8 mouse cellular contexts compared by ENCODE assay signal in genomic region chr12:86078176-86078552, GRCm38 (mm10). TPM values are rescaled to one million over a fixed set of nuclear protein-coding genes. Genes with fewer than 3 reads are reported as not detected.
DNase-seq lines count a peak whose midpoint lies in the region; ATAC-seq and TF ChIP-seq lines count a peak whose summit lies in the region.

No protein-coding gene starts in this region.

- DNase-seq in embryo, embryonic 9.5 days (ENCODE audit: extremely low spot score): peak; percentile 22
- no peak for DNase-seq in embryo, embryonic 11 days
- no peak for DNase-seq in neural tube, embryonic 11.5 days (ENCODE audit: low spot score)
- no peak for DNase-seq in neural tube, embryonic 10.5 days (ENCODE audit: extremely low spot score, low spot score)
- no peak for DNase-seq in stomach, postnatal 0 days (ENCODE audit: low spot score)
- no peak for DNase-seq in urinary bladder, adult 18-20 months (ENCODE audit: low spot score in 2 of 2)
- no peak for DNase-seq in kidney, adult 9 months

- H3K4me2 ChIP-seq in neural tube, embryonic 11.5 days (ENCODE audit: low read depth): peak overlapping the region; percentile 46
- H3K4me2 ChIP-seq in limb, embryonic 15.5 days: peak overlapping the region; percentile 80
- H3K4me2 ChIP-seq in stomach, postnatal 0 days (replicated peaks; ENCODE audit: low read depth): peak overlapping the region; percentile 93

- peak overlapping the region; percentile 49 for H3K9ac ChIP-seq in neural tube, embryonic 11.5 days (ENCODE audit: low read length)
- H3K9ac ChIP-seq in limb, embryonic 15.5 days: peak overlapping the region; percentile 58
- peak overlapping the region; percentile 58 for H3K9ac ChIP-seq in stomach, postnatal 0 days (ENCODE audit: low read length)

- H3K9me3 ChIP-seq in neural tube, embryonic 11.5 days (ENCODE audit: control insufficient read depth, low read length): no peaks in the 10 kb centered on the region
- H3K9me3 ChIP-seq in limb, embryonic 15.5 days: no peaks in the 10 kb centered on the region
- H3K9me3 ChIP-seq in stomach, postnatal 0 days (ENCODE audit: control insufficient read depth, low read length): no peaks in the 10 kb centered on the region

- peak overlapping the region; percentile 32 for H3K4me3 ChIP-seq in neural tube, embryonic 11.5 days (ENCODE audit: low read depth, low read length)
- peak overlapping the region; percentile 57 for H3K4me3 ChIP-seq in limb, embryonic 15.5 days
- peak overlapping the region; percentile 54 for H3K4me3 ChIP-seq in stomach, postnatal 0 days (ENCODE audit: low read depth, low read length)

- peaks cover 10% of the 10 kb centered on the region for H3K4me1 ChIP-seq in neural tube, embryonic 11.5 days (ENCODE audit: control insufficient read depth, insufficient read depth, low read length)
- peaks cover 45% of the 10 kb centered on the region for H3K4me1 ChIP-seq in limb, embryonic 15.5 days
- H3K4me1 ChIP-seq in stomach, postnatal 0 days (replicated peaks; ENCODE audit: control insufficient read depth, insufficient read depth): no peaks in the 10 kb centered on the region; the same call in 1 of the 2 replicates

- TF ChIP-seq CTCF in stomach, postnatal 0 days (IDR thresholded peaks at IDR 0.05; ENCODE audit: low read depth): no peak

- 0 out of 2 replicates have a peak overlapping the region, but pooled peaks have one; percentile 58 for H3K27ac ChIP-seq in neural tube, embryonic 11.5 days (ENCODE audit: low read depth, low read length)
- peak overlapping the region; percentile 100 for H3K27ac ChIP-seq in limb, embryonic 15.5 days
- H3K27ac ChIP-seq in stomach, postnatal 0 days (replicated peaks): peak overlapping the region; percentile 93

- no peaks in the 10 kb centered on the region for H3K27me3 ChIP-seq in neural tube, embryonic 11.5 days (ENCODE audit: control insufficient read depth, insufficient read depth, low read length)
- H3K27me3 ChIP-seq in limb, embryonic 15.5 days: no peaks in the 10 kb centered on the region
- H3K27me3 ChIP-seq in stomach, postnatal 0 days (ENCODE audit: control insufficient read depth, insufficient read depth, low read length): no peaks in the 10 kb centered on the region

- TF ChIP-seq EP300 in stomach, postnatal 0 days (optimal IDR thresholded peaks at IDR 0.05): no peak

- WGBS in neural tube, embryonic 11.5 days: 15% methylated on average over 9 of the region's 9 CpGs
- 5% methylated on average over 9 of the region's 9 CpGs for WGBS in limb, embryonic 15.5 days
- WGBS in stomach, postnatal 0 days: 14% methylated on average over 9 of the region's 9 CpGs

- ATAC-seq in neural tube, embryonic 11.5 days (ENCODE audit: insufficient read depth, low FRiP score, low TSS enrichment): no peak; the same call in 1 of the 2 replicates
- no peak for ATAC-seq in limb, embryonic 15.5 days (ENCODE audit: insufficient number of reproducible peaks, low FRiP score, low TSS enrichment, low read depth)
- no peak for ATAC-seq in stomach, postnatal 0 days (ENCODE audit: low FRiP score, low TSS enrichment)

- no peaks in the 10 kb centered on the region for H3K36me3 ChIP-seq in neural tube, embryonic 11.5 days (ENCODE audit: control insufficient read depth, insufficient read depth, low read length)
- H3K36me3 ChIP-seq in limb, embryonic 15.5 days: peaks cover 10% of the 10 kb centered on the region
- H3K36me3 ChIP-seq in stomach, postnatal 0 days (ENCODE audit: control insufficient read depth, insufficient read depth, low read length): no peaks in the 10 kb centered on the region

RNA-seq across cellular contexts. Expression of gene Tgfb3, which starts 0.7 kb away (rescaled TPM):
- 10.1 and 11.6 TPM in 2 replicates for polyA plus RNA-seq in neural tube, embryonic 11.5 days (2014; fragmentation: Nextera tagmentation; extraction: Ambion mirVana)
- polyA plus RNA-seq in limb, embryonic 15.5 days (2015; fragmentation: Nextera tagmentation; extraction: Ambion mirVana): 102 and 104 TPM in 2 replicates
- 9.4 and 9.5 TPM in 2 replicates for polyA plus RNA-seq in stomach, postnatal 0 days (2015; fragmentation: Nextera tagmentation; extraction: Ambion mirVana)

RNA-seq across cellular contexts. Expression of gene Ift43, which starts 4.2 kb away (rescaled TPM):
- polyA plus RNA-seq in neural tube, embryonic 11.5 days (2014; fragmentation: Nextera tagmentation; extraction: Ambion mirVana): 84.0 and 88.1 TPM in 2 replicates
- polyA plus RNA-seq in limb, embryonic 15.5 days (2015; fragmentation: Nextera tagmentation; extraction: Ambion mirVana): 74.7 and 78.3 TPM in 2 replicates
- 48.0 and 49.4 TPM in 2 replicates for polyA plus RNA-seq in stomach, postnatal 0 days (2015; fragmentation: Nextera tagmentation; extraction: Ambion mirVana)
